Mouse (Mus musculus) hindbrain, embryonic 15.5 days (tissue): ENCODE data around the gene Ten1. TPM values are rescaled to one million over a fixed set of nuclear protein-coding genes. Genes with fewer than 3 reads are reported as not detected.

Experiments used
- ATAC-seq: fragments of 200-750 bp; cut with Nextera tagmentation; 2 replicates; pipeline ENCODE4 v1.8.0; 2017; ENCODE audit warnings: low read depth, moderate number of reproducible peaks, moderate TSS enrichment; ENCODE audit not compliant: low FRiP score
- H3K27ac ChIP-seq: fragments of 300-500 bp; sonication (generic); replicated peaks from 2 replicates; pipeline ENCODE4 v1.5.1; 2015; ENCODE audit warnings: mild to moderate bottlenecking, inconsistent platforms
- H3K27me3 ChIP-seq: fragments of 300-500 bp; sonication (generic); 2 replicates; pipeline ENCODE4 v1.6.1; 2015; ENCODE audit warnings: control low read depth, inconsistent platforms
- H3K36me3 ChIP-seq: fragments of 300-500 bp; sonication (generic); 2 replicates; pipeline ENCODE4 v1.6.1; 2015; ENCODE audit warnings: control low read depth, inconsistent platforms
- H3K4me1 ChIP-seq: fragments of 300-500 bp; sonication (generic); replicated peaks from 2 replicates; pipeline ENCODE4 v1.6.1; 2015; ENCODE audit warnings: control low read depth, inconsistent platforms
- H3K4me2 ChIP-seq: fragments of 300-500 bp; sonication (generic); 2 replicates; pipeline ENCODE4 v1.6.1; 2015; ENCODE audit warnings: moderate library complexity, mild to moderate bottlenecking, inconsistent platforms
- H3K4me3 ChIP-seq: fragments of 300-500 bp; sonication (generic); 2 replicates; pipeline ENCODE4 v1.5.1; 2015; ENCODE audit warnings: mild to moderate bottlenecking, inconsistent platforms
- H3K9ac ChIP-seq: fragments of 300-500 bp; sonication (generic); 2 replicates; pipeline ENCODE4 v1.6.1; 2015; ENCODE audit warnings: inconsistent platforms
- H3K9me3 ChIP-seq: fragments of 300-500 bp; sonication (generic); 2 replicates; pipeline ENCODE4 v1.6.1; 2016; ENCODE audit warnings: control low read depth, inconsistent platforms
- WGBS: fragments of 180-500 bp; shearing (Covaris S2); methylation state at CpG from one replicate; pipeline ENCODE4 v1.1.7; 2015; 5-methylcytosine and 5-hydroxymethylcytosine counted together
- polyA plus RNA-seq: library from polyadenylated mRNA; unstranded; fragments of >200 nt; fragmentation: Nextera tagmentation; extraction: Ambion mirVana; gene quantifications from 2 replicates; pipeline ENCODE4 v1.2.1, GENCODE M21; 2015

Gene Ten1
- polyA plus RNA-seq = 90.6 and 104 TPM in 2 replicates

- peak; percentile 98 for ATAC-seq
- Histone ChIP-seq H3K4me2 (peak within 1 kb of the TSS; percentile 69), H3K4me1 (peaks cover 39% of the 10 kb centered on the region), H3K27me3 (no peaks in the 10 kb centered on the region), H3K4me3 (peak within 1 kb of the TSS; percentile 75), H3K27ac (peak within 1 kb of the TSS; percentile 98), H3K9me3 (no peaks in the 10 kb centered on the region), H3K36me3 (peaks cover 8% of the 10 kb centered on the region), H3K9ac (peak within 1 kb of the TSS; percentile 80)
- under 1% methylated on average over 61 of the region's 62 CpGs for WGBS
Measured at GRCm38 (mm10) chr11:116198639-116199531, at the start of gene Ten1, which contains the start of gene Acox1. TSS of gene Ten1 (plus strand) at chr11:116198855. TSS of gene Acox1 (minus strand) at chr11:116199045.

- no peak overlapping the region for H3K4me3 ChIP-seq
- no peak overlapping the region for H3K27ac ChIP-seq
- no peak overlapping the region for H3K9ac ChIP-seq
- no peaks in the 10 kb centered on the region for H3K27me3 ChIP-seq
- ATAC-seq = no peak
- H3K4me2 ChIP-seq = no peak overlapping the region
- 84% methylated on average over 6 of the region's 6 CpGs for WGBS
- 0 out of 2 replicates have a peak, but pooled peaks cover 3% of the 10 kb centered on the region for H3K4me1 ChIP-seq
- H3K9me3 ChIP-seq = no peaks in the 10 kb centered on the region
- H3K36me3 ChIP-seq = peaks cover 84% of the 10 kb centered on the region
Measured at GRCm38 (mm10) chr11:116149341-116149740, 49.3 kb upstream of the Ten1 start.

GRCm38 (mm10) chr11:116150960-116151359 lies 47.7 kb upstream of the Ten1 start:
- H3K36me3 ChIP-seq = peaks cover 83% of the 10 kb centered on the region

GRCm38 (mm10) chr11:116161312-116161711 lies 37.3 kb upstream of the Ten1 start:
- Histone ChIP-seq H3K27ac (no peak overlapping the region), H3K9ac (no peak overlapping the region), H3K9me3 (no peaks in the 10 kb centered on the region), H3K4me1 (peaks cover 23% of the 10 kb centered on the region), H3K4me3 (no peak overlapping the region), H3K36me3 (peaks cover 48% of the 10 kb centered on the region), H3K4me2 (no peak overlapping the region), H3K27me3 (no peaks in the 10 kb centered on the region)
- no peak for ATAC-seq
- WGBS = 68% methylated on average over 12 of the region's 12 CpGs

More at GRCm38 (mm10) chr11:116150960-116151359, 47.7 kb upstream of the Ten1 start:
- Histone ChIP-seq H3K27me3 (no peaks in the 10 kb centered on the region), H3K27ac (no peak overlapping the region), H3K9ac (no peak overlapping the region), H3K4me1 (no peaks in the 10 kb centered on the region), H3K4me3 (no peak overlapping the region), H3K9me3 (no peaks in the 10 kb centered on the region), H3K4me2 (no peak overlapping the region)
- no peak for ATAC-seq
- WGBS = 93% methylated on average over 2 of the region's 2 CpGs

GRCm38 (mm10) chr11:116162146-116162545 lies 36.5 kb upstream of the Ten1 start:
- 54% methylated on average over 10 of the region's 10 CpGs for WGBS
- Histone ChIP-seq H3K4me1 (peaks cover 31% of the 10 kb centered on the region), H3K4me3 (no peak overlapping the region), H3K4me2 (no peak overlapping the region), H3K9me3 (no peaks in the 10 kb centered on the region), H3K36me3 (peaks cover 40% of the 10 kb centered on the region), H3K27me3 (no peaks in the 10 kb centered on the region), H3K9ac (no peak overlapping the region), H3K27ac (no peak overlapping the region)
- 0 out of 2 replicates have a peak, but pooled peaks have one; percentile 31 for ATAC-seq

GRCm38 (mm10) chr11:116163002-116163401 lies 35.7 kb upstream of the Ten1 start:
- Histone ChIP-seq H3K27ac (no peak overlapping the region), H3K27me3 (no peaks in the 10 kb centered on the region), H3K9ac (no peak overlapping the region), H3K4me2 (no peak overlapping the region), H3K4me3 (no peak overlapping the region), H3K4me1 (peaks cover 32% of the 10 kb centered on the region), H3K9me3 (no peaks in the 10 kb centered on the region), H3K36me3 (peaks cover 32% of the 10 kb centered on the region)
- no peak for ATAC-seq
- WGBS = 15% methylated on average over 9 of the region's 9 CpGs

GRCm38 (mm10) chr11:116167232-116167631 lies 31.4 kb upstream of the Ten1 start:
- Histone ChIP-seq H3K27ac (peak overlapping the region; percentile 91), H3K9me3 (no peaks in the 10 kb centered on the region), H3K27me3 (no peaks in the 10 kb centered on the region), H3K4me3 (peak overlapping the region; percentile 81), H3K4me1 (peaks cover 35% of the 10 kb centered on the region), H3K36me3 (peaks cover 20% of the 10 kb centered on the region), H3K4me2 (peak overlapping the region; percentile 83), H3K9ac (peak overlapping the region; percentile 74)
- 4% methylated on average over 6 of the region's 6 CpGs for WGBS
- no peak for ATAC-seq

- Histone ChIP-seq H3K27me3 (no peaks in the 10 kb centered on the region), H3K9ac (peak within 1 kb of the TSS; percentile 74), H3K4me1 (peaks cover 29% of the 10 kb centered on the region), H3K9me3 (no peaks in the 10 kb centered on the region), H3K27ac (peak within 1 kb of the TSS; percentile 91), H3K36me3 (peaks cover 27% of the 10 kb centered on the region), H3K4me2 (peak within 1 kb of the TSS; percentile 83), H3K4me3 (peak within 1 kb of the TSS; percentile 81)
- under 1% methylated on average over 40 of the region's 40 CpGs for WGBS
- peak; percentile 98 for ATAC-seq
Measured at GRCm38 (mm10) chr11:116167884-116168439, 30.7 kb upstream of the Ten1 start, which contains the start of gene Fbf1. TSS of gene Fbf1 (minus strand) at chr11:116168166.

- WGBS = 84% methylated on average over 3 of the region's 3 CpGs
- Histone ChIP-seq H3K9me3 (no peaks in the 10 kb centered on the region), H3K36me3 (peaks cover 35% of the 10 kb centered on the region), H3K27me3 (no peaks in the 10 kb centered on the region), H3K4me2 (no peak overlapping the region), H3K27ac (no peak overlapping the region), H3K4me1 (peaks cover 23% of the 10 kb centered on the region), H3K9ac (no peak overlapping the region), H3K4me3 (no peak overlapping the region)
- ATAC-seq = no peak
Measured at GRCm38 (mm10) chr11:116169214-116169613, 29.4 kb upstream of the Ten1 start.

GRCm38 (mm10) chr11:116170003-116170800 lies 28.5 kb upstream of the Ten1 start:
- Histone ChIP-seq H3K4me2 (no peak overlapping the region), H3K27me3 (no peaks in the 10 kb centered on the region), H3K9ac (no peak overlapping the region), H3K27ac (no peak overlapping the region), H3K4me1 (peaks cover 23% of the 10 kb centered on the region), H3K4me3 (no peak overlapping the region), H3K36me3 (peaks cover 39% of the 10 kb centered on the region), H3K9me3 (no peaks in the 10 kb centered on the region)
- no peak for ATAC-seq
- 89% methylated on average over 5 of the region's 5 CpGs for WGBS

- Histone ChIP-seq H3K4me1 (peaks cover 8% of the 10 kb centered on the region), H3K4me3 (no peak overlapping the region), H3K9ac (no peak overlapping the region), H3K4me2 (no peak overlapping the region), H3K9me3 (no peaks in the 10 kb centered on the region), H3K27ac (no peak overlapping the region), H3K36me3 (peaks cover 54% of the 10 kb centered on the region), H3K27me3 (no peaks in the 10 kb centered on the region)
- no peak for ATAC-seq
- WGBS = 76% methylated on average over 2 of the region's 2 CpGs
Measured at GRCm38 (mm10) chr11:116171959-116172358, 26.7 kb upstream of the Ten1 start.
